Mouse (Mus musculus) ES-Bruce4 (cell line): ENCODE data around the gene Lmbr1l. TPM values are rescaled to one million over a fixed set of nuclear protein-coding genes. Genes with fewer than 3 reads are reported as not detected.

ENCODE experiments used
- H3K27ac ChIP-seq: 2 replicates; pipeline ENCODE4 v1.5.1; 2012; ENCODE audit warnings: low read length, inconsistent platforms; ENCODE audit not compliant: insufficient read depth
- H3K27me3 ChIP-seq: 2 replicates; pipeline ENCODE4 v1.6.1; 2012; ENCODE audit warnings: mild to moderate bottlenecking, low read length, inconsistent platforms; ENCODE audit not compliant: control insufficient read depth, poor library complexity, insufficient read depth, severe bottlenecking
- H3K36me3 ChIP-seq: 2 replicates; pipeline ENCODE4 v1.6.1; 2012; ENCODE audit warnings: inconsistent platforms, mild to moderate bottlenecking, low read length, moderate library complexity; ENCODE audit not compliant: control insufficient read depth, poor library complexity, insufficient read depth, severe bottlenecking
- H3K4me1 ChIP-seq: one replicate; pipeline ENCODE4 v1.8.1; 2011; ENCODE audit warnings: low read length; ENCODE audit not compliant: control insufficient read depth, insufficient read depth
- H3K4me3 ChIP-seq: 2 replicates; pipeline ENCODE4 v1.5.1; 2011; ENCODE audit warnings: low read depth, mild to moderate bottlenecking, low read length
- H3K9ac ChIP-seq: 2 replicates; pipeline ENCODE4 v1.6.1; 2012; ENCODE audit warnings: low read depth, mild to moderate bottlenecking, inconsistent platforms; ENCODE audit not compliant: poor library complexity, severe bottlenecking
- H3K9me3 ChIP-seq: replicated peaks from 2 replicates; pipeline ENCODE4 v1.6.1; 2012; ENCODE audit warnings: mild to moderate bottlenecking, low read length, inconsistent platforms; ENCODE audit not compliant: control insufficient read depth, poor library complexity, insufficient read depth, severe bottlenecking
- CTCF ChIP-seq: IDR thresholded peaks from one replicate; pipeline ENCODE4 v1.8.1; 2011; ENCODE audit warnings: low read depth, low read length
- EP300 ChIP-seq: IDR thresholded peaks from 2 replicates; pipeline ENCODE4 v1.6.1; 2011; ENCODE audit warnings: low read depth, low read length; ENCODE audit not compliant: insufficient read depth
- POLR2A ChIP-seq: IDR thresholded peaks from one replicate; pipeline ENCODE4 v1.8.1; 2011; ENCODE audit warnings: low read length; ENCODE audit not compliant: insufficient read depth
- polyA plus RNA-seq: library from polyadenylated mRNA; stranded (reverse); fragments of >200 nt; gene quantifications from 2 replicates; pipeline ENCODE4 v1.2.4, GENCODE M21; 2011; ENCODE audit warnings: low read depth; ENCODE audit not compliant: missing spikeins, insufficient read depth, insufficient read length

The Lmbr1l gene
- polyA plus RNA-seq, 1 experiment = 33.4 TPM

GRCm38 (mm10) chr15:98930017-98930734 lies 12.1 kb upstream of the Lmbr1l start:
- Histone ChIP-seq H3K36me3 (peaks cover 17% of the 10 kb centered on the region), H3K4me1 (no peaks in the 10 kb centered on the region), H3K4me3 (no peak overlapping the region), H3K9me3 (no peaks in the 10 kb centered on the region), H3K27ac (no peak overlapping the region), H3K27me3 (no peaks in the 10 kb centered on the region), H3K9ac (no peak overlapping the region)
- TF ChIP-seq POLR2A (no peak), EP300 (no peak), CTCF (no peak)

- Histone ChIP-seq H3K36me3 (peaks cover 17% of the 10 kb centered on the region), H3K4me1 (no peaks in the 10 kb centered on the region), H3K27ac (peak overlapping the region; percentile 46), H3K9me3 (no peaks in the 10 kb centered on the region), H3K9ac (no peak overlapping the region), H3K4me3 (no peak overlapping the region), H3K27me3 (no peaks in the 10 kb centered on the region)
- no peak for TF ChIP-seq POLR2A
- peak; percentile 40; the same call in 1 of the 2 replicates for TF ChIP-seq EP300
- TF ChIP-seq CTCF = peak; percentile 64
Measured at GRCm38 (mm10) chr15:98928598-98929240, 10.7 kb upstream of the Lmbr1l start.

GRCm38 (mm10) chr15:98927566-98927965 lies 9.5 kb upstream of the Lmbr1l start:
- no peaks in the 10 kb centered on the region for H3K9me3 ChIP-seq
- H3K27ac ChIP-seq = no peak overlapping the region
- no peak overlapping the region for H3K4me3 ChIP-seq
- H3K27me3 ChIP-seq = no peaks in the 10 kb centered on the region
- peaks cover 11% of the 10 kb centered on the region for H3K36me3 ChIP-seq
- H3K9ac ChIP-seq = no peak overlapping the region
- no peak for TF ChIP-seq POLR2A
- H3K4me1 ChIP-seq = no peaks in the 10 kb centered on the region

- no peak overlapping the region for H3K9ac ChIP-seq
- H3K4me1 ChIP-seq = no peaks in the 10 kb centered on the region
- H3K27me3 ChIP-seq = no peaks in the 10 kb centered on the region
- no peaks in the 10 kb centered on the region for H3K9me3 ChIP-seq
- no peak overlapping the region for H3K27ac ChIP-seq
- H3K36me3 ChIP-seq = no peaks in the 10 kb centered on the region
- no peak overlapping the region for H3K4me3 ChIP-seq
- no peak for TF ChIP-seq CTCF
- TF ChIP-seq EP300 = no peak
Measured at GRCm38 (mm10) chr15:98924682-98925081, 6.7 kb upstream of the Lmbr1l start.

- no peaks in the 10 kb centered on the region for H3K36me3 ChIP-seq
- H3K9me3 ChIP-seq = no peaks in the 10 kb centered on the region
- no peak overlapping the region for H3K27ac ChIP-seq
- H3K4me1 ChIP-seq = no peaks in the 10 kb centered on the region
- no peak overlapping the region for H3K9ac ChIP-seq
- H3K27me3 ChIP-seq = no peaks in the 10 kb centered on the region
- H3K4me3 ChIP-seq = no peak overlapping the region
- no peak for TF ChIP-seq EP300
- TF ChIP-seq POLR2A = no peak
- no peak for TF ChIP-seq CTCF
Measured at GRCm38 (mm10) chr15:98923031-98923537, 5.1 kb upstream of the Lmbr1l start.

- Histone ChIP-seq H3K27ac (no peak overlapping the region), H3K36me3 (no peaks in the 10 kb centered on the region), H3K27me3 (no peaks in the 10 kb centered on the region), H3K4me1 (no peaks in the 10 kb centered on the region), H3K4me3 (no peak overlapping the region), H3K9ac (no peak overlapping the region), H3K9me3 (no peaks in the 10 kb centered on the region)
- no peak for TF ChIP-seq CTCF
- no peak for TF ChIP-seq POLR2A
- TF ChIP-seq EP300 = no peak
Measured at GRCm38 (mm10) chr15:98922581-98922980, 4.5 kb upstream of the Lmbr1l start.
